Mouse (Mus musculus) G1E-ER4 (cell line): ENCODE results near the gene Arhgef3. TPM values are rescaled to one million over a fixed set of nuclear protein-coding genes. Genes with fewer than 3 reads are reported as not detected.

ENCODE experiments used
- GATA1 ChIP-seq: IDR thresholded peaks from one replicate; pipeline ENCODE4 v1.8.0; 2012; ENCODE audit warnings: low read length, inconsistent platforms
- polyA plus RNA-seq: library from polyadenylated mRNA; stranded (reverse); fragments of >175 nt; gene quantifications from 2 replicates; pipeline ENCODE4 v1.2.3, GENCODE M21; 2012

Arhgef3 gene
- polyA plus RNA-seq, 1 experiment: 0.02 TPM

GRCm38 (mm10) chr14:27340682-27341415 is 226.2 kb downstream of the Arhgef3 start:
- no peak for TF ChIP-seq GATA1

- TF ChIP-seq GATA1: no peak
These were observed 226.8 kb downstream of the Arhgef3 start for GRCm38 (mm10) chr14:27341486-27341885.

GRCm38 (mm10) chr14:27342451-27342850 is 227.8 kb downstream of the Arhgef3 start:
- TF ChIP-seq GATA1: no peak

- TF ChIP-seq GATA1: no peak
These were observed 229.7 kb downstream of the Arhgef3 start for GRCm38 (mm10) chr14:27344250-27344990.

GRCm38 (mm10) chr14:27345051-27345885 is 230.6 kb downstream of the Arhgef3 start:
- TF ChIP-seq GATA1: no peak

- TF ChIP-seq GATA1: no peak
These were observed 232.5 kb downstream of the Arhgef3 start for GRCm38 (mm10) chr14:27347224-27347623.

GRCm38 (mm10) chr14:27347666-27348065 is 233.0 kb downstream of the Arhgef3 start:
- no peak for TF ChIP-seq GATA1

GRCm38 (mm10) chr14:27348088-27348487 is 233.4 kb downstream of the Arhgef3 start:
- no peak for TF ChIP-seq GATA1

GRCm38 (mm10) chr14:27348656-27349055 is 234.0 kb downstream of the Arhgef3 start:
- TF ChIP-seq GATA1: no peak

- no peak for TF ChIP-seq GATA1
These were observed 234.4 kb downstream of the Arhgef3 start for GRCm38 (mm10) chr14:27349120-27349519.

- TF ChIP-seq GATA1: peak; percentile 98
These were observed 235.4 kb downstream of the Arhgef3 start for GRCm38 (mm10) chr14:27349828-27350729.

- no peak for TF ChIP-seq GATA1
These were observed 236.4 kb downstream of the Arhgef3 start for GRCm38 (mm10) chr14:27351051-27351475.

- TF ChIP-seq GATA1: no peak
These were observed 236.9 kb downstream of the Arhgef3 start for GRCm38 (mm10) chr14:27351476-27352079.

GRCm38 (mm10) chr14:27352470-27352869 is 237.8 kb downstream of the Arhgef3 start:
- no peak for TF ChIP-seq GATA1
